Mouse (Mus musculus): ENCODE results near the gene Axin1. TPM values are rescaled to one million over a fixed set of nuclear protein-coding genes. Genes with fewer than 3 reads are reported as not detected.
A peak's percentile ranks its signal among the peaks of the same experiment; 100 is the strongest.
"Not testable (repeated sequence)": the region's sequence is repeated elsewhere in the genome, so short reads cannot be mapped to it uniquely, and the experiment has no call there.

The Axin1 gene
- polyA plus RNA-seq, 1 experiment: 16.8 TPM

GRCm38 (mm10) chr17:26119766-26120710 lies 18.4 kb upstream of the Axin1 start:
- DNase-seq (ENCODE audit: low read depth): no peak

DNA sequence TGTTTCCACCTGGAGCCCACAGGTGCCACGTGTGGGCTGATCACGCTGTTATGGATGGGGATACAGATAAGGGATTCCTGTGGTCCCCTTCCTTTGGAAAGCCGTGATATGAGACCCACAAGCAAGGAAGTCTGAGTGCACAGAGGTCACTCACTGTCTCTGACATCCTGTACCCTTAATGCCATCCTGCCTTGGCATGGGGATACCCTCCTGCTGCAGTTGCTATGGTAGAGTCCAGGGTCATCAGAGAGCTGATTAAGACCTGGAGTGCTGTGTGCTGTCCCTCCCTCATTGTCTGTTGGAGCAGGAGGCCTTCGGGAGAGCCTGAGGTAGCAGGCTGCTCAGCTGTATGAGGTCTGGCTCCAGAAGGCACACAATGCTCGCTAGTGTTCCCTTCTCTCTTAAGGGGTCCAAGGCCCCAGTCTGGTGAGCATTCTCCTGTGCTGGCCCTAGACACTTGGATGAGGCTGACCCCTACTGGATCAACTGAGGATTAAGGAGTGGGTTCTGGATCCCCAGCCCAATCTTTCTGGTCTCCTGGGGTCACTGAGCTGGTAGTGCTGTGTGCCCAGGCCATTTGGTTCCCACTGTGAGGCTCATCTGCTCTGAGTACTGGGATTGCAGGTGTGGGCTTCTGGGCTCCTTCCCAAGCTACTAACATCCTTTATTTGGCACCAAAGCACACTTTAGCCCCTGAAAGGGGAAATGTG lies 15.9 kb upstream of the Axin1 start:
- DNase-seq (ENCODE audit: low read depth): no peak

DNA sequence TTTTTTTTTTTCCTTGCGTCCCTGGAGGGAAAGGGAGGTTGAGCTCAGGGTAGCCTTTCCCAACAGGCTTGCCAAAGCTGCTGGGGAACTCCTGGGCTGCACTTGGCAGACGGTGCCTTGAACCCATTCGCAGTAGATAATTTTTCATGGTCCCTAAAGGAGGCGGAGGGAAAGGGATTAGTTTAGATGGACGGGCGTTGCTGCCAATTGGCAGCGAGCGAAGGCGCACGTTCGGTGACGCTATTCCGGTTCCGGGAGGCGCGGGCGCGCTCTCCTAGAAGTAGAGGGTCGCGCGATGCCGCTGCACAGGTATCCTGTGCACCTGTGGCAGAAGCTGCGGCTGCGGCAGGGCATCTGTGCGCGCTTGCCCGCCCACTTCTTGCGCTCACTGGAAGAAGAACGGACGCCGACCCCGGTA lies 15.2 kb upstream of the Axin1 start, which contains the start of gene Mrpl28:
TSS of gene Mrpl28 (plus strand) at position 234 of the 418 bp plus-strand sequence.
- DNase-seq (ENCODE audit: low read depth): peak; percentile 82

GRCm38 (mm10) chr17:26124560-26124959 lies 13.9 kb upstream of the Axin1 start:
- DNase-seq (ENCODE audit: low read depth): no peak

DNA sequence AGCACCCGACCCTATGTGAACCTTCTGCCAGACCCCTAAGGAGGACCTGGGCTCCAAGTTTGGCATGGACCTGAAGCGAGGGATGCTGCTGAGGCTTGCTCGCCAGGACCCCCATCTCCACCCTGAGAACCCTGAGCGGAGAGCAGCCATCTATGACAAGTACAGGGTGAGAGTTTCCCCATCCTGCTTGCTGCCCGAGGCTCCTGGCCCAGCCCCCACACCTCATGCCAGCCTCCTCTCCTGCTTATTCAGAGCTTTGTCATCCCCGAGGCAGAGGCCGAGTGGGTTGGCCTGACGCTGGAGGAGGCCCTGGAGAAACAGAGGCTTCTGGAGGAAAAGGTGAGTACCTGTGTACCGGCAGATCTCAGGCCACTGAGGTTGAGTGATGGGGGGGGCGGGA lies 13.3 kb upstream of the Axin1 start:
- DNase-seq (ENCODE audit: low read depth): no peak

GRCm38 (mm10) chr17:26131062-26131732 lies 7.3 kb upstream of the Axin1 start:
- DNase-seq (ENCODE audit: low read depth): no peak

DNA sequence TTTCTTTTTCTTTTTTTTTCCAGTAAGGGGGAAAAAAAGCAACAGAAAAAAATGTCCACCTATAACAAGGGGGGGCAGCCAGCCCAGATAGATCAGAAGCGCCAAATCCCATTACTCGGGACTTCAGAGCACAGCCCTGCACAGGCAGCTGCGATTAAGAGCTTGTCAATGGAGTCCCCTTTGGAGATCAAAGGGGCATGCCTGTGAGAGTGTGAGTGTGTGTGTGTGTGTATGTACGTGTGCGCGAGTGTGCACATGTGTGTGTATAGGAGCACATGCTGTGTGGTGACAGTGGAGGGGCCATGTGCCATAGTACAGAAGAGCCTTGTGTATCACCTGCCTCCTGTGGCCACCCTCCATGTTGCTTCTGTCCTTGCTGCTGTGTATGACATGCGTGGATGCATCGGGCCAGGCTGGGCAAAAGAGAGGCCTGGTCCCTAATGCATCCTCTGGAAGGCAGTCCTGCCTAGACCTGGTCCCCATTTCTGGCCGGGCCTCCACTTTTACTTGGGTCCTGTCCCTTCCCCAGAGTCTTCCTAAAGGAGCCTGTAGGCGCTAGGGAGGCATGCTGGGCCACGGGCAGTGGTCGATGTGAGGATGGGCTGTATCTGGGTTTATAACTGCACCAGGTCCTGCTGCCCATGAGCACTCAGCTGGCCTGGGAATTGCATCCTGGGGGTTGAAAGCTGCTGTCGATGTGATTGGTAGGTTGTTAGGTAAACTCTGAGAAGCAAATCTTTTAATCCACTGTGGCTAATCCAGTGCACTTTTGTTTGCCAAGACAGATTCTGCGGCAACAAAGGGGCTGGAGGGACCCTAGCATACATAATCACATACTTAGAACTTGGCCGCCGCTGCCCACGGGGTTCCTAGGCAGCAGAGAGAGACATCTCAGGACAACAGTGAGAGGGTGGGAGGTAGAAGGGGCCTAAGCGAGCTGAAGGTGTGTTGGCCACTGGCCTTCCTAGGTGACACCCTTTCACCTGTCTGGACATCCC lies 6.3 kb upstream of the Axin1 start:
- DNase-seq (ENCODE audit: low read depth): no peak

DNA sequence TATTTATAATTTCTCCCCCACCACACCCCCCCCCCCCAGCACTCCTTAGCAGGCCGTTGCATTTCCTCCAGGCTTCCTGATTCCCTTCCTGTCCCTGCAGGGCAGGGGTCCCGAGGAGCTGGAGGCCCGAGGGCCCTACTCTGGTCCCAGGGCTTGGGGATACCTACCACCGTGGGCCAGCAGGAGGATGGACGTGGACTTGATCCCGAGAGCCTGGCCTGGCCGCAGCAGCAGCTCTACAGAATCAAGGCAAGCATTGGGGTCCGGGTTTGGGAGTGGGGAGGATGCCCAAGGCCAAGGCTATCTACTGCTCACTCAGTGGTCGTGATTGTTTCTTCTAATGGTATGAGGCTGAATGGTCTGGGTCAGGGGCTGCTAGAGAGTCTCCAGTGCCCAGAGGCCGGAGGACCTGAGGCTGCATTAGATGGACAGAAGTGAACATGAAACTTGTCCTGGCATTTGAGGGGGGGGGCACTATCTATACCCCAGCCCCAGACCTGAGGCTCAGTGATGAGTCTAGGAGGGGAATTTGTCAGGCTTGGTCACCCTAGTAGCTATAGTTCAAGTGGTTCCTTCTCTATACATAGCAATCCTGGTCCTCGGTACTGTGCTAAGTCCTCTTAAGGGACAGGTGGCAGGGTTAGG lies 1.3 kb upstream of the Axin1 start:
- no peak for DNase-seq (ENCODE audit: low read depth)

- no peak for DNase-seq (ENCODE audit: low read depth)
Observed at GRCm38 (mm10) chr17:26137751-26138130, 747 bp upstream of the Axin1 start.

- no peak for DNase-seq (ENCODE audit: low read depth)
Observed at GRCm38 (mm10) chr17:26138901-26139381, 453 bp downstream of the Axin1 start.

DNA sequence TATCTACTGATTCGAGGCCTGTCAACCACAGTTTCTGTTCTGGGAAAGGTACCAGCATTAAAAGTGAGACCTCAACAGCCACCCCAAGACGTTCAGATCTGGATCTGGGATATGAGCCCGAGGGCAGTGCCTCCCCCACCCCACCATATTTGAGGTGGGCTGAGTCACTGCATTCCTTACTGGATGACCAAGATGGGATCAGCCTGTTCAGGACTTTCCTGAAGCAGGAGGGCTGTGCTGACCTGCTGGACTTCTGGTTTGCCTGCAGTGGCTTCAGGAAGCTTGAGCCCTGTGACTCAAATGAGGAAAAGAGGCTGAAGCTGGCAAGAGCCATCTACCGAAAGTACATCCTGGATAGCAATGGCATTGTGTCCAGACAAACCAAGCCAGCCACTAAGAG lies 4.3 kb downstream of the Axin1 start:
- DNase-seq (ENCODE audit: low read depth): no peak

- DNase-seq (ENCODE audit: low read depth): no peak
Observed at GRCm38 (mm10) chr17:26143386-26143785, 4.9 kb downstream of the Axin1 start.

- no peak for DNase-seq (ENCODE audit: low read depth)
Observed at GRCm38 (mm10) chr17:26149056-26149455, 10.6 kb downstream of the Axin1 start.

GRCm38 (mm10) chr17:26151886-26152630 lies 13.6 kb downstream of the Axin1 start:
- DNase-seq (ENCODE audit: low read depth): no peak

DNA sequence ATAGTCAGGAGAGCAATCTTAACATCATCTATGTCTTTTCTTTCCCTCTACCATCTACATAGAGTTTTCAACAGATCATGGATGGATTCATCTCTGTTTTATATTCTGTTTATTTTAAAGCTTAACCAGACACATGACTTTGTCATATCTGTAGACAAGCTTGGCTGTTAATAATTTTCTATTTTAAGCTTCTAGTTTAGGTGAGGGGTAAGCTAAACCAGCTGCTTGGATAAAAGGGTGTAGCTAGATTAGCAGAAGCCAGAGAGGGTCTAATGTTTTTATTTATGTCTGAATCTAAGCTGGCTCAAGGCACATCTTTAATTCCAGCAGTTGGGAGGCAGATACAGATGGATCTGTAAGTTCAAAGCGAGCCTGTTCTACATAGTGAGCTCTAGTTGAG lies 24.2 kb downstream of the Axin1 start:
- no peak for DNase-seq (ENCODE audit: low read depth)

- DNase-seq (ENCODE audit: low read depth): no peak
Observed at GRCm38 (mm10) chr17:26168039-26168438, 29.6 kb downstream of the Axin1 start.

GRCm38 (mm10) chr17:26175248-26175647 lies 36.8 kb downstream of the Axin1 start:
- not testable (repeated sequence) for DNase-seq (ENCODE audit: low read depth)

DNA sequence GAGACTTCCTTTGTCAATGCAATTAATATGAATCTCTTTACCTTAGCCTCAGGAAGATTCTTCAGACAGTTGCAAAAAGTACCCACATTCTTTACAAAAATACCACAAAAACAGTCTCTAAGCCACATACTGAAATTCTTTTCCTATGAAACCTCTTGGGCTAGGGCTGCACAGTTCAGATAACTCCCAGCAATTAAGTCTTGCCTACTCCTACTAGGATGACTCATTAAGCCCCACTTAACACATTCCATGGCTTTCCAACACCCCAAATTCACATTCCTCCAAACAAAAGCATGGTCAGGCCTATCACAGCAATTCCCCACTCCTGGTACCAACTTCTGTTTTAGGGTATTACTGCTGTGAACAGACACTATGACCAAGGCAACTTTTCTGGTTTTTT lies 40.1 kb downstream of the Axin1 start:
- no peak for DNase-seq (ENCODE audit: low read depth)

GRCm38 (mm10) chr17:26181179-26181578 lies 42.7 kb downstream of the Axin1 start:
- DNase-seq (ENCODE audit: low read depth): no peak

DNA sequence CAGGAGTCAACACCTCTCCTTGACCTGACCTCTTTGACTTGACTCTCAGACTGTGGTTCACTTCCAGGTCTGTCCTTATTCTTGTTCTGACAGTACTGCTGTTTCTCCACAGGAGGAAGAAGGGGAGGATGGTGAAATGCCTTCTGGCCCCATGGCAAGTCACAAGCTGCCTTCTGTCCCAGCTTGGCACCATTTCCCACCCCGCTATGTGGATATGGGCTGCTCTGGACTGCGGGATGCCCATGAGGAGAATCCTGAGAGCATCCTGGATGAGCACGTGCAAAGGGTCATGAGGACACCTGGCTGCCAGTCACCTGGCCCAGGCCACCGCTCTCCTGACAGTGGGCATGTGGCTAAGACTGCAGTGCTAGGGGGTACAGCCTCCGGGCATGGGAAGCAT lies 49.1 kb downstream of the Axin1 start:
- peak; percentile 61 for DNase-seq (ENCODE audit: low read depth)

Data from gonadal fat pad, adult 2 months (tissue).